Mouse (Mus musculus) cerebellum, adult 2 months (tissue): Measurements from ENCODE around the gene Sdk1. TPM values are rescaled to one million over a fixed set of nuclear protein-coding genes. Genes with fewer than 3 reads are reported as not detected.

Source experiments
- DNase-seq, 2 experiments: peaks; one replicate each; pipeline ENCODE4 v3.0.0; 2021
- H3K27ac ChIP-seq: fragments of 200-500 bp; 2 replicates; pipeline ENCODE4 v1.5.1; 2012; ENCODE audit warnings: low read length, control low read depth, inconsistent platforms; ENCODE audit not compliant: insufficient read depth
- H3K27me3 ChIP-seq: fragments of 200-500 bp; 2 replicates; pipeline ENCODE4 v1.6.1; 2012; ENCODE audit warnings: inconsistent platforms, mild to moderate bottlenecking, low read length, moderate library complexity; ENCODE audit not compliant: control insufficient read depth, insufficient read depth
- H3K4me1 ChIP-seq: fragments of 200-500 bp; 2 replicates; pipeline ENCODE4 v1.6.1; 2011; ENCODE audit warnings: low read length; ENCODE audit not compliant: control insufficient read depth, insufficient read depth
- H3K4me3 ChIP-seq: fragments of 200-500 bp; replicated peaks from 2 replicates; pipeline ENCODE3; 2011; ENCODE audit warnings: mild to moderate bottlenecking, low read depth, low read length, control low read depth; ENCODE audit not compliant: insufficient read depth
- CTCF ChIP-seq: fragments of 200-500 bp; IDR thresholded peaks from 2 replicates; pipeline ENCODE4 v1.5.1; 2011; ENCODE audit warnings: low read depth, mild to moderate bottlenecking, control low read depth, low read length, moderate library complexity, borderline replicate concordance; ENCODE audit not compliant: insufficient read depth
- POLR2A ChIP-seq: fragments of 200-500 bp; IDR thresholded peaks from 2 replicates; pipeline ENCODE4 v1.6.1; 2011; ENCODE audit warnings: low read length, control low read depth, borderline replicate concordance; ENCODE audit not compliant: insufficient read depth
- WGBS: fragments of 180-500 bp; shearing (Covaris S2); methylation state at CpG from one replicate; pipeline ENCODE4 v1.1.7; 2018; 5-methylcytosine and 5-hydroxymethylcytosine counted together
- polyA plus RNA-seq: library from polyadenylated mRNA; depleted of rRNA; stranded (reverse); fragments of >200 nt; gene quantifications from 2 replicates; pipeline ENCODE4 v1.2.3, GENCODE M21; 2012

Gene Sdk1
- polyA plus RNA-seq, 1 experiment = 1.5 TPM

DNA sequence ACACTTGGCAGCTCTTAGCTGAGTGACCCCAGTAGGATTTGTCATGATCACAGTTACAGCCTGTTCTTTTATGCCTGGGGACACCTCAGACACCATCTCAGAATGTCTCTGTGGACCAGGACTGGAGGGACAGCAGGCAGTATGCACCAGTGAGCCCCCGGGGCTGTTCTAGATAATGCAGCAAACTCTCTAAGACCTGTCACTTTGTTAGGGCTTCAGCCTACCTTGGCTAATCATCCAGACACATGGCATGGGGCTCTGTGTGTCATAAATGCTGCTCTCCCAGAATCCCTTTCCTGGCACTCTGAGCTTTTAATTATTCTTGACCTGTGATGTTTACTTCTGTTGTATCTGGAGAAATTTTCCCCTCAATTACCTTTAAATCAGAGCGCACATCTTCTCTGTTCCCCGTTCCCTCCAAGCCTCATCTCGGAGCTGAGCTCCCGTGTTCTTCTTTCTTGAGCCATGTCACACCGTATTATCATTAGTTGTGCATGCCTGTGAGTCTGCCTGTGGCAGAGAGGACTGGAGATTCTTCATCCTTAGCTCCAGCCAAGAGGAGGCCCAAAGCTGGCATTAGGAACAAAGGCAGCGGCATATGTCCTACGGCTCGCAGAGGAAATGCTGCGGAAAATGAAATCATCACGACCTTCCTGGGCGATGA lies 448.3 kb downstream of the Sdk1 start:
- peak; percentile 34 to 57 for DNase-seq
- H3K4me1 ChIP-seq = peaks cover 17% of the 10 kb centered on the region
- H3K27me3 ChIP-seq = no peaks in the 10 kb centered on the region
- no peak for TF ChIP-seq CTCF
- TF ChIP-seq POLR2A = no peak
- H3K27ac ChIP-seq = no peak overlapping the region
- 20% methylated on average over 12 of the region's 12 CpGs for WGBS
- H3K4me3 ChIP-seq = no peak overlapping the region

- peak; percentile 79 to 90 for DNase-seq
- 16% methylated on average over 7 of the region's 7 CpGs for WGBS
- TF ChIP-seq POLR2A (no peak), CTCF (no peak)
- H3K27ac ChIP-seq = no peak overlapping the region
- peaks cover 17% of the 10 kb centered on the region for H3K4me1 ChIP-seq
- no peak overlapping the region for H3K4me3 ChIP-seq
- H3K27me3 ChIP-seq = no peaks in the 10 kb centered on the region
Observed at GRCm38 (mm10) chr5:141691482-141691975, 450.2 kb downstream of the Sdk1 start.

- no peak overlapping the region for H3K27ac ChIP-seq
- no peak for DNase-seq
- H3K4me3 ChIP-seq = no peak overlapping the region
- H3K4me1 ChIP-seq = peaks cover 23% of the 10 kb centered on the region
- WGBS = 77% methylated on average over 6 of the region's 6 CpGs
- TF ChIP-seq POLR2A (no peak), CTCF (no peak)
- no peaks in the 10 kb centered on the region for H3K27me3 ChIP-seq
Observed at GRCm38 (mm10) chr5:141693716-141694115, 452.4 kb downstream of the Sdk1 start.

GRCm38 (mm10) chr5:141694901-141695300 lies 453.6 kb downstream of the Sdk1 start:
- no peak for DNase-seq
- TF ChIP-seq POLR2A = no peak
- TF ChIP-seq CTCF = no peak
- Histone ChIP-seq H3K4me1 (peaks cover 22% of the 10 kb centered on the region), H3K27me3 (no peaks in the 10 kb centered on the region), H3K27ac (no peak overlapping the region), H3K4me3 (no peak overlapping the region)
- 89% methylated on average over 12 of the region's 12 CpGs for WGBS

DNA sequence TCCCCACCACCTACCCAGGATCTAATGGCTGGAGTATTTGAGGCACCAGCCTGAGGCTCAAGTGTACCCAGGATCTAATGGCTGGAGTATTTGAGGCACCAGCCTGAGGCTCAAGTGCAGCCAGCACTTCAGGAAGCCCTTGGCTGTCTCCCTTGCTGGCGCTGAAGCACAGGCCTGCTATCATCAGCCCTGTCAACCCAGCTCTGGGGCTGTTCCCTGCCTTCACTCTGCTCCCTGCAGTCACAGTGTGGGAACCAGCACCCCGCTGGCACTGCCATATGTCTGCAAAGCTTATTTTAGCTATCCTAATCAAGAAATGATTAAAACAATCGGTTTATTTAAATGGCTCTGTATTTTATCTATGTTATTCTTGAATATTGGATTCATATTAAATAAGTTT lies 457.1 kb downstream of the Sdk1 start:
- Histone ChIP-seq H3K27me3 (no peaks in the 10 kb centered on the region), H3K4me3 (no peak overlapping the region), H3K27ac (no peak overlapping the region), H3K4me1 (peaks cover 11% of the 10 kb centered on the region; the same call in 1 of the 2 replicates)
- DNase-seq = peak; percentile 90 to 94
- WGBS = 4% methylated on average over 3 of the region's 3 CpGs
- TF ChIP-seq CTCF (no peak), POLR2A (no peak)

DNA sequence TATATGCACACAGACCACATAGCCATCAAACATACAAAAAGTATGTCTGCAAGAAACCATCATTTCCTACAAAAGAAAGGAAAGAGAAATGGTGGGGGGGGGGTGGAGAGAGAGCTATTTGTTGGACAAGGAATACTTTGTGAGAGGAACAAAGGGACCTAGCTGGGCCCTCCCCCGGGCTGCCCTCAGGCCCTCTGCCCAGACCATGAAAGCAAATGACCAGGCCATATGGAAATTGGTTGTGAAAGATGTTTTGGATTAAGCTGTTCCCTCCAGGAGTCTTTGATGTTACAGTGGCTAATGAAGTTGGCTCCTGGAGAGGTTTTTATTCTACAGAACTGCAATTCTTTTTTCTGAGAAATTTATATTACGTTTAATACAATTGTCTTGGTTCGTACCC lies 479.5 kb downstream of the Sdk1 start:
- no peaks in the 10 kb centered on the region for H3K4me1 ChIP-seq
- 79% methylated on average over 3 of the region's 3 CpGs for WGBS
- no peak overlapping the region for H3K4me3 ChIP-seq
- DNase-seq = no peak
- TF ChIP-seq POLR2A (no peak), CTCF (no peak)
- H3K27ac ChIP-seq = no peak overlapping the region
- no peaks in the 10 kb centered on the region for H3K27me3 ChIP-seq

GRCm38 (mm10) chr5:141727968-141728367 lies 486.7 kb downstream of the Sdk1 start:
- 63% methylated on average over 2 of the region's 2 CpGs for WGBS
- TF ChIP-seq CTCF = 0 out of 2 replicates have a peak, but pooled peaks have one; percentile 2
- TF ChIP-seq POLR2A = no peak
- H3K4me3 ChIP-seq = no peak overlapping the region
- no peak overlapping the region for H3K27ac ChIP-seq
- no peaks in the 10 kb centered on the region for H3K27me3 ChIP-seq
- H3K4me1 ChIP-seq = peaks cover 3% of the 10 kb centered on the region; the same call in 1 of the 2 replicates
- no peak for DNase-seq

DNA sequence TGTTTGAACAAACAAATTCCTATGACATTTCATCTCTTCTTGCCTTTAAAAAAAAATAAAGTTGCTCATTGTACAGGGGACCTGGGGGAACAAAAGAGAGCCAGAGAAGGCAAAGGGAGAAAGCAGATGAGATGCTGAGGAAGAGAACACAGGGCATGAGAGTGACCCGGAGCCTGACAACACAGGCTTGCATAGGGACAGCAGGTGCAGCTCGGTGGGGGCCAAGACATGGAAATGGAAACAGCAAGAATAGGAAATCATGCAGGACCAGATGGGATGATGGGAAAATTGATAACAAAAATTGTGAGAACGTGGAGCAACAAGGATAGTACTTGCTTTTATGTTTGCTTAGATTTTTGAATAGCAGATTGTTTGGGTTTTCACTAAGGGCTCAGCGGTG lies 488.7 kb downstream of the Sdk1 start:
- Histone ChIP-seq H3K27ac (no peak overlapping the region), H3K4me1 (peaks cover 3% of the 10 kb centered on the region; the same call in 1 of the 2 replicates), H3K4me3 (no peak overlapping the region), H3K27me3 (no peaks in the 10 kb centered on the region)
- WGBS = 34% methylated on average over 4 of the region's 4 CpGs
- TF ChIP-seq CTCF = no peak
- DNase-seq = no peak
